Mouse (Mus musculus) midbrain, embryonic 11.5 days (tissue): ENCODE data around the gene Dctn3. TPM values are rescaled to one million over a fixed set of nuclear protein-coding genes. Genes with fewer than 3 reads are reported as not detected.

Source experiments
- ATAC-seq: fragments of 200-750 bp; cut with Nextera tagmentation; 2 replicates; pipeline ENCODE4 v1.8.0; 2017; ENCODE audit warnings: moderate TSS enrichment, moderate library complexity; ENCODE audit not compliant: low FRiP score
- DNase-seq: peaks from one replicate; pipeline ENCODE4 v3.0.0; 2015; ENCODE audit warnings: low spot score; ENCODE audit errors: missing footprints
- H3K27ac ChIP-seq: fragments of 300-500 bp; sonication (generic); 2 replicates; pipeline ENCODE4 v1.5.1; 2014; ENCODE audit warnings: low read depth, low read length
- H3K27me3 ChIP-seq: fragments of 300-500 bp; sonication (generic); 2 replicates; pipeline ENCODE4 v1.6.1; 2014; ENCODE audit warnings: mild to moderate bottlenecking, low read length, moderate library complexity, mixed read lengths; ENCODE audit not compliant: control insufficient read depth, insufficient read depth
- H3K36me3 ChIP-seq: fragments of 300-500 bp; sonication (generic); 2 replicates; pipeline ENCODE4 v1.6.1; 2014; ENCODE audit warnings: mild to moderate bottlenecking, low read length, moderate library complexity, mixed read lengths; ENCODE audit not compliant: control insufficient read depth, insufficient read depth
- H3K4me1 ChIP-seq: fragments of 300-500 bp; sonication (generic); 2 replicates; pipeline ENCODE4 v1.6.1; 2014; ENCODE audit warnings: low read length; ENCODE audit not compliant: control insufficient read depth, insufficient read depth
- H3K4me2 ChIP-seq: fragments of 300-500 bp; sonication (generic); 2 replicates; pipeline ENCODE4 v1.6.1; 2014; ENCODE audit warnings: mild to moderate bottlenecking, moderate library complexity
- H3K4me3 ChIP-seq: fragments of 300-500 bp; sonication (generic); 2 replicates; pipeline ENCODE4 v1.5.1; 2014; ENCODE audit warnings: low read depth, low read length
- H3K9ac ChIP-seq: fragments of 300-500 bp; sonication (generic); 2 replicates; pipeline ENCODE4 v1.6.1; 2014; ENCODE audit warnings: low read length
- H3K9me3 ChIP-seq: fragments of 300-500 bp; sonication (generic); 2 replicates; pipeline ENCODE4 v1.6.1; 2016; ENCODE audit warnings: low read length; ENCODE audit not compliant: control insufficient read depth
- WGBS: fragments of 180-500 bp; shearing (Covaris S2); extraction: QIAGEN DNeasy Blood & Tissue Kit; methylation state at CpG from one replicate; pipeline ENCODE4 v1.1.7; 2014; 5-methylcytosine and 5-hydroxymethylcytosine counted together
- polyA plus RNA-seq: library from polyadenylated mRNA; unstranded; fragments of >200 nt; fragmentation: Nextera tagmentation; extraction: Ambion mirVana; gene quantifications from 2 replicates; pipeline ENCODE4 v1.2.1, GENCODE M21; 2014

Gene Dctn3
- polyA plus RNA-seq, 1 experiment from 2014 or later: 155 TPM

DNA sequence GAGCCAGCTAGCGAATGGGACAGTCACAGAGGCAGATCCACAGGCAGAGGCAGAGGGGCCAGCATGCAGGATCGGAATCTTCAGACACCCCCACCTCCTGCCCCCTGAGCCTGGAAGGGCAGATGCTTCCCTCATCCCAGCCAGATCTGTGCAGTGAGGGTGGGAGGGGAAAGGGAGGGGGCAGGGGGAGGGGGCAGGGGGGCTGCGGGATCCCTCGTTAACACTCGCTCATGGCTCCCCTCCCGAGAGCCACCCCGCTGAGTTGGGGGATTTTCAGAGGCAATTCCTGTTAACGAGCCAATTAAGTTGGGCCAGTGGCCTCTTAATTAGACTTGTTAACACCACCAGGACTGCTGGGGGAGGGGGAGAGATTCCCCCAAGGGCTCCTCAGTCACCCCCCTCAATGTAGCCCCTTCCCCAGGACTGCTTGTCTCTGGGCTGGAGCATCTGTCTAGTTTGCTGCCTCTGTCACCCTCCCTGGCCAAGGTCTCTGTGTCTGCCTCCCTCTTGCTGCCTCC, 50.9 kb downstream of the Dctn3 start:
- peaks cover 17% of the 10 kb centered on the region for H3K36me3 ChIP-seq
- H3K4me2 ChIP-seq: no peak overlapping the region
- ATAC-seq (peak; percentile 67), DNase-seq (no peak)
- peak overlapping the region; percentile 31 for H3K9ac ChIP-seq
- H3K27me3 ChIP-seq: no peaks in the 10 kb centered on the region
- peak overlapping the region; percentile 70 for H3K27ac ChIP-seq
- no peak overlapping the region for H3K4me3 ChIP-seq
- peaks cover 31% of the 10 kb centered on the region for H3K4me1 ChIP-seq
- 19% methylated on average over 7 of the region's 8 CpGs for WGBS
- H3K9me3 ChIP-seq: no peaks in the 10 kb centered on the region

DNA sequence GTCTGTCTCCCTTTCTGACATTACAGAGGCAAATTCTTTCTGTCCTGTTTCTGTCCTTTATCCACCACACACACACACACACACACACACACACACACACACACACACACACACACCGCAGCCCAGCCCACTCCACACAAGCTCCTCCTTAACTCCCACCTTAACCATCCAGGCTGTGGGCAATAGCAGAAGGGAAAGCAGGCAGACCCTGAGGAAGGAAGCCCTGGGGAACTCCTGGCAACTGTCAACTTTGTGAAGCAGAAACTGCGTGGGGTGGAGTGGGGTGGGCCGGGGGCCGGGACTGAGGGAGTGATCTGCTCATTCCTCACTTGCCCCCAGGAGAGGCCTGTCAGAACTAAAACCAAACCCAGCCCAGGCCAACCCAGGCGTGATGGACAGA, 51.5 kb downstream of the Dctn3 start:
- no peak overlapping the region; the same call in 1 of the 2 replicates for H3K27ac ChIP-seq
- no peak overlapping the region for H3K4me3 ChIP-seq
- no peak for DNase-seq
- H3K27me3 ChIP-seq: no peaks in the 10 kb centered on the region
- H3K36me3 ChIP-seq: peaks cover 17% of the 10 kb centered on the region
- no peaks in the 10 kb centered on the region for H3K9me3 ChIP-seq
- WGBS: 57% methylated on average over 5 of the region's 5 CpGs
- peaks cover 31% of the 10 kb centered on the region for H3K4me1 ChIP-seq
- no peak overlapping the region for H3K9ac ChIP-seq
- ATAC-seq: no peak
- H3K4me2 ChIP-seq: no peak overlapping the region

DNA sequence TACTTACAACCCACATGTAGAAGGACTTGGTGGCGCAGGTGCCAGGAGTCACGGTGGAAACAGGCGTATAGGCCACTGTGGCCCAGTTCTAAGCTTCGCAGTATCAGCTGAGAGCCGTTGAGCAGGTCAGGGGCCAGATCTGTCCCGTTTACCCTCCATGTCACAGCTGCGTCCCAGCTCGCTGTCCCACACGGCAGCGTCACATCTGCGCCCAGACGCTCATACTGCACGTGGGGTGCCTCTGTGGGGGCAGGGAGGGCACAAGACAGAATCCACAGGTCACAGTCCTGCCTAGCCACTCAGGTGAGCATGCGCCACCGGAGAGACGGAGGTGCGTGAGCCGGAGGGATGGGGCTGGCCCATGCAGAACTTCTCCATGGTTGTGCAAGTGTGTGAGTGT, 52.1 kb downstream of the Dctn3 start:
- Histone ChIP-seq H3K4me1 (peaks cover 32% of the 10 kb centered on the region), H3K4me3 (no peak overlapping the region), H3K36me3 (peaks cover 17% of the 10 kb centered on the region), H3K27ac (no peak overlapping the region), H3K9ac (no peak overlapping the region), H3K4me2 (no peak overlapping the region), H3K9me3 (no peaks in the 10 kb centered on the region), H3K27me3 (no peaks in the 10 kb centered on the region)
- 76% methylated on average over 18 of the region's 18 CpGs for WGBS
- ATAC-seq (no peak), DNase-seq (no peak)

DNA sequence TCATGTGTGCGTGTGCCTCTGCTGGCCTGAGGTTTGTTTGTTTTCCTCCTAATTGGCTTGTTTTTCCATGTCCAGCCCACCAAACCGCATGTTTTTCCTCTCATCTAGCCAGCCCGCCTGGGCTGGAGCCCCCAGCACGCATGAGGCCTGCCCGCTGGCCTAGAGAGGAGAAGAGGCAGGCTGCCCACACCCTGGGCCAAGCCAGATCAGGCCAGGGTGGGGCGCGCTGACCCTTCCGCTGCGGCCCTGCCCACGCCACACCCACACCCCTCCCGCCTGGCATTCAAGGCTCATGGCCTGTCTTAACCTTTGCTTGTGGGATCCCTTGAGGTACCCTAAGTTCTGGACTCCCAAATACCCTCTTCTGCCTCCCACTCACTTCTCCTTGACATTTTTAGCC, 56.3 kb downstream of the Dctn3 start:
- Histone ChIP-seq H3K4me2 (no peak overlapping the region), H3K36me3 (peaks cover 19% of the 10 kb centered on the region), H3K27ac (no peak overlapping the region), H3K4me3 (no peak overlapping the region), H3K9me3 (no peaks in the 10 kb centered on the region), H3K9ac (no peak overlapping the region), H3K4me1 (peaks cover 25% of the 10 kb centered on the region), H3K27me3 (no peaks in the 10 kb centered on the region)
- ATAC-seq (no peak), DNase-seq (no peak)
- WGBS: 82% methylated on average over 11 of the region's 11 CpGs

DNA sequence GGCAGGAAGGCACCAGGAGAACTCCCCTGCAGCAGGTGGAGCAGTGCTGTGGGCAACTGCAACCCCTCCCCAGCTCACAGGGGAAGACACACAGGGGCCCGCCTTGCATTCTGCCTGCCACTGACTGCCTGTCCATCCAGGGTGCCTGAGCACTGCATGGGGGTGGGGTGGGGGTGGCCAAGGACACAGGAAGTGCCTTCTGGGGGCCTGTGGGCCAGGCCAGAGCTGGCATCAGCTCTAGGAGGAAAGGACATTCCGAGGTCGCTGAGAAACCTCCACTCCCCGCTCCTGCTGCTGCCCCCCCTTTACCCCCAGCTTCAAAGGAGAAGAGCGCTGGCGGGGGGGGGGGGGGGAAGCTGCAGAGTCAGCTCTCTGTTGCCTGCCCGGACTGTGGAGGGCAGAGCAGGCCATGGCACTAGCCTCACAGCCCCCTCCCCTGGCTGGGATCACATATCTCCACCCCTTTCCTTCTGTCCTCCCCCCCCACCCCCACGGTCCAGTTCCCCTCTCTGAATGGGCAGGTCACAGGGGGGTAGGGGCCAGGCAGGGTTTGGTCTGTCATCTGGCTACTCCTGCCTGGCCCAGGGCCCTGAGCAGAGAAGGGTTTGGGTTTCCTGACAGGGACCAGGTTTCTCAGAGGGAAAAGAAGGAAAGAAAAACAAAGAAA, 57.8 kb downstream of the Dctn3 start:
- H3K27ac ChIP-seq: peak overlapping the region; percentile 21; the same call in 1 of the 2 replicates
- DNase-seq (no peak), ATAC-seq (peak; percentile 41; the same call in 1 of the 2 replicates)
- H3K4me3 ChIP-seq: no peak overlapping the region
- 0 out of 2 replicates have a peak overlapping the region, but pooled peaks have one; percentile 26 for H3K9ac ChIP-seq
- H3K27me3 ChIP-seq: no peaks in the 10 kb centered on the region
- H3K9me3 ChIP-seq: no peaks in the 10 kb centered on the region
- H3K4me2 ChIP-seq: no peak overlapping the region
- WGBS: 5% methylated on average over 6 of the region's 8 CpGs
- H3K36me3 ChIP-seq: peaks cover 13% of the 10 kb centered on the region
- H3K4me1 ChIP-seq: peaks cover 29% of the 10 kb centered on the region

Other genes starting within 250 kb of the Dctn3 start
- gene AI464131, start 220.1 kb downstream of the Dctn3 start, polyA plus RNA-seq: 6.9 and 7.6 TPM in 2 replicates
- gene 1110017D15Rik, start 205.8 kb downstream of the Dctn3 start, polyA plus RNA-seq: 3.6 and 4.6 TPM in 2 replicates
- 8.5 and 8.8 TPM in 2 replicates for gene Fam219a, start 153.6 kb downstream of the Dctn3 start, polyA plus RNA-seq
- 1.7 and 1.9 TPM in 2 replicates for gene Dnaic1, start 153.4 kb downstream of the Dctn3 start, polyA plus RNA-seq
- gene Enho, start 82.8 kb downstream of the Dctn3 start, polyA plus RNA-seq: 30.4 and 32.9 TPM in 2 replicates
- 25.7 and 33.8 TPM in 2 replicates for gene Cntfr, start 26.1 kb downstream of the Dctn3 start, polyA plus RNA-seq
- gene Il11ra1, start 23.2 kb downstream of the Dctn3 start, polyA plus RNA-seq: 55.2 and 57.9 TPM in 2 replicates
- gene Rpp25l, start 9.6 kb downstream of the Dctn3 start, polyA plus RNA-seq: 69.3 and 85.9 TPM in 2 replicates
- 0.72 and 1.8 TPM in 2 replicates for gene Arid3c, start 8.0 kb upstream of the Dctn3 start, polyA plus RNA-seq
- gene Galt, start 32.1 kb upstream of the Dctn3 start, polyA plus RNA-seq: 19.5 and 19.7 TPM in 2 replicates
- gene Sigmar1, start 33.0 kb upstream of the Dctn3 start, polyA plus RNA-seq: 67.5 and 70.8 TPM in 2 replicates
- gene Ccl27a, start 51.1 kb upstream of the Dctn3 start, polyA plus RNA-seq: 71.1 and 73.5 TPM in 2 replicates
- not detected in 2 replicates for gene Gm21541, start 180.4 kb upstream of the Dctn3 start, polyA plus RNA-seq
- 2.4 TPM in 2 replicates for gene Gm20878, start 218.4 kb upstream of the Dctn3 start, polyA plus RNA-seq
- 0.06 and 0.14 TPM in 2 replicates for gene Fam205a4, start 242.9 kb upstream of the Dctn3 start, polyA plus RNA-seq